Mouse (Mus musculus) heart, embryonic 13.5 days (tissue): ENCODE measurements around the gene Nup93. TPM values are rescaled to one million over a fixed set of nuclear protein-coding genes. Genes with fewer than 3 reads are reported as not detected.
A peak's percentile ranks its signal among the peaks of the same experiment; 100 is the strongest.

Source experiments
- ATAC-seq: fragments of 200-750 bp; cut with Nextera tagmentation; 2 replicates; pipeline ENCODE4 v1.8.0; 2017; ENCODE audit warnings: moderate TSS enrichment; ENCODE audit not compliant: insufficient number of reproducible peaks, low FRiP score, low TSS enrichment; ENCODE audit errors: extremely low read depth
- H3K27ac ChIP-seq: fragments of 300-500 bp; sonication (generic); replicated peaks from 2 replicates; pipeline ENCODE4 v1.5.1; 2015; ENCODE audit warnings: moderate library complexity, mild to moderate bottlenecking, inconsistent platforms
- H3K27me3 ChIP-seq: fragments of 300-500 bp; sonication (generic); replicated peaks from 2 replicates; pipeline ENCODE4 v1.6.1; 2015; ENCODE audit warnings: mild to moderate bottlenecking, inconsistent platforms
- H3K36me3 ChIP-seq: fragments of 300-500 bp; sonication (generic); 2 replicates; pipeline ENCODE4 v1.6.1; 2015; ENCODE audit warnings: mild to moderate bottlenecking, inconsistent platforms
- H3K4me1 ChIP-seq: fragments of 300-500 bp; sonication (generic); 2 replicates; pipeline ENCODE4 v1.6.1; 2015; ENCODE audit warnings: inconsistent platforms
- H3K4me2 ChIP-seq: fragments of 300-500 bp; sonication (generic); 2 replicates; pipeline ENCODE4 v1.6.1; 2015; ENCODE audit warnings: inconsistent platforms, mild to moderate bottlenecking, moderate library complexity
- H3K4me3 ChIP-seq: fragments of 300-500 bp; sonication (generic); 2 replicates; pipeline ENCODE4 v1.5.1; 2015; ENCODE audit warnings: moderate library complexity, mild to moderate bottlenecking, inconsistent platforms
- H3K9ac ChIP-seq: fragments of 300-500 bp; sonication (generic); 2 replicates; pipeline ENCODE4 v1.6.1; 2015; ENCODE audit warnings: inconsistent platforms, mild to moderate bottlenecking, moderate library complexity
- H3K9me3 ChIP-seq: fragments of 300-500 bp; sonication (generic); 2 replicates; pipeline ENCODE4 v1.6.1; 2016; ENCODE audit warnings: inconsistent platforms
- WGBS: fragments of 180-500 bp; shearing (Covaris S2); methylation state at CpG from one replicate; pipeline ENCODE4 v1.1.7; 2015; ENCODE audit warnings: mixed read lengths; 5-methylcytosine and 5-hydroxymethylcytosine counted together
- polyA plus RNA-seq: library from polyadenylated mRNA; unstranded; fragments of >200 nt; fragmentation: Nextera tagmentation; extraction: Ambion mirVana; gene quantifications from 2 replicates; pipeline ENCODE4 v1.2.1, GENCODE M21; 2015

Gene Nup93
- polyA plus RNA-seq, 1 experiment from 2014 or later: 58.0 TPM

DNA sequence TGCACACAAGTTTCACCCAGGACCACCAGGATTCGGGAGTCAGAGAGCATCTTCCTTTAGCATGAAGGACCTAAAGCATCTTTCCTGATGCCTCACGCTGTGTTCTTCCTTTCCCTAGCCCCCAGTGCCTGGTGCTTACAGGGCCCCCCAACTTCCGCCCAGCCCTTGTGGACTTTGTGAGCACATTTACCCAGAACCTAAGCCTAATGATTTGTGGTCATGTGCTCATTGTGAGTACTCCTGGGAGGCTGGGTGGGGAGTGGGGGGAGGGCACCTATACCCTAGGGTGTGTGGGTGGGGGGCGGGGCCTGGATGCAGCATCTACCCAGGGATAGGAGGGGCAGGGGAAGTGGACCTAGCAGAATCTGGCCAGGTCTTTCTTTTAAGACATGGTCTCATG, 131.3 kb downstream of the Nup93 start:
- H3K4me2 ChIP-seq: no peak overlapping the region
- H3K27me3 ChIP-seq: 0 out of 2 replicates have a peak, but pooled peaks cover 5% of the 10 kb centered on the region
- no peaks in the 10 kb centered on the region for H3K9me3 ChIP-seq
- H3K36me3 ChIP-seq: no peaks in the 10 kb centered on the region
- no peak overlapping the region for H3K9ac ChIP-seq
- H3K4me1 ChIP-seq: peaks cover 5% of the 10 kb centered on the region; the same call in 1 of the 2 replicates
- H3K27ac ChIP-seq: no peak overlapping the region
- no peak overlapping the region for H3K4me3 ChIP-seq
- ATAC-seq: no peak
- 78% methylated on average over 4 of the region's 4 CpGs for WGBS

- no peak overlapping the region for H3K9ac ChIP-seq
- H3K4me2 ChIP-seq: no peak overlapping the region
- H3K4me1 ChIP-seq: peaks cover 5% of the 10 kb centered on the region; the same call in 1 of the 2 replicates
- no peaks in the 10 kb centered on the region for H3K36me3 ChIP-seq
- no peak overlapping the region for H3K4me3 ChIP-seq
- no peak for ATAC-seq
- no peak overlapping the region for H3K27ac ChIP-seq
- H3K9me3 ChIP-seq: no peaks in the 10 kb centered on the region
- H3K27me3 ChIP-seq: 0 out of 2 replicates have a peak, but pooled peaks cover 5% of the 10 kb centered on the region
- WGBS: 84% methylated on average over 13 of the region's 13 CpGs
Observed at GRCm38 (mm10) chr8:94346264-94346663, 131.9 kb downstream of the Nup93 start.

- no peak overlapping the region for H3K9ac ChIP-seq
- H3K4me1 ChIP-seq: peaks cover 4% of the 10 kb centered on the region; the same call in 1 of the 2 replicates
- no peaks in the 10 kb centered on the region for H3K36me3 ChIP-seq
- no peak overlapping the region for H3K27ac ChIP-seq
- no peak overlapping the region for H3K4me2 ChIP-seq
- WGBS: 62% methylated on average over 9 of the region's 9 CpGs
- H3K27me3 ChIP-seq: no peaks in the 10 kb centered on the region
- H3K9me3 ChIP-seq: no peaks in the 10 kb centered on the region
- no peak overlapping the region for H3K4me3 ChIP-seq
- no peak for ATAC-seq
Observed at GRCm38 (mm10) chr8:94348425-94348824, 134.1 kb downstream of the Nup93 start.

GRCm38 (mm10) chr8:94354069-94354531, 139.7 kb downstream of the Nup93 start:
- Histone ChIP-seq H3K4me2 (no peak overlapping the region), H3K9me3 (no peaks in the 10 kb centered on the region), H3K36me3 (no peaks in the 10 kb centered on the region), H3K27me3 (no peaks in the 10 kb centered on the region), H3K4me1 (peaks cover 25% of the 10 kb centered on the region), H3K4me3 (no peak overlapping the region), H3K9ac (no peak overlapping the region), H3K27ac (no peak overlapping the region)
- ATAC-seq: no peak
- 74% methylated on average over 7 of the region's 7 CpGs for WGBS

- WGBS: 57% methylated on average over 4 of the region's 4 CpGs
- Histone ChIP-seq H3K27ac (no peak overlapping the region), H3K4me3 (no peak overlapping the region)
Observed at GRCm38 (mm10) chr8:94354571-94354970, 140.2 kb downstream of the Nup93 start.

GRCm38 (mm10) chr8:94357220-94357619, 142.9 kb downstream of the Nup93 start:
- 31% methylated on average over 6 of the region's 6 CpGs for WGBS
- no peak overlapping the region for H3K4me2 ChIP-seq
- peaks cover 30% of the 10 kb centered on the region for H3K4me1 ChIP-seq
- H3K9ac ChIP-seq: no peak overlapping the region
- no peak overlapping the region for H3K4me3 ChIP-seq
- no peaks in the 10 kb centered on the region for H3K9me3 ChIP-seq
- H3K27me3 ChIP-seq: no peaks in the 10 kb centered on the region
- H3K36me3 ChIP-seq: no peaks in the 10 kb centered on the region
- peak overlapping the region; percentile 76 for H3K27ac ChIP-seq
- no peak for ATAC-seq

More at GRCm38 (mm10) chr8:94354571-94354970, 140.2 kb downstream of the Nup93 start:
- no peak for ATAC-seq
- Histone ChIP-seq H3K4me2 (no peak overlapping the region), H3K4me1 (peaks cover 27% of the 10 kb centered on the region), H3K36me3 (no peaks in the 10 kb centered on the region), H3K27me3 (no peaks in the 10 kb centered on the region), H3K9ac (no peak overlapping the region), H3K9me3 (no peaks in the 10 kb centered on the region)

DNA sequence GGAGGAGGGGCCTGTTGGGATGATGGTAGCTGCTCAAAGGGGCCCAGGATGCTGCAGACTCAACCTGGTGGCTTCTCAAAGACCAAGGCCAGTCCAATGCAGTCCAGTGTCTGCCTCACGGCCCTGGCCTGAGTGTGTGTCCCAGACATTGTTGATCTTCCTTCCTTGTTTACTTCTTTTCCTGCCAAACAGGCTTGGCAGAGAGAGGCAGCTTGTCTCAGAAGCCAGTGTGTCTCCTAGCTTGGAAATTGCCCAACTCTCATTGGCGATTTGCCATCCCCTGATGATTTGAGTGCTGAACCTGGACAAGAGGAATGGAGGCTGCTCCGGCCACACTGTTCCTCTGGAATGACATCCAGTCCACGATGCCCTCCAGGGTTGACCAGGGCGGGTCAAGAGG, 144.2 kb downstream of the Nup93 start:
- no peak for ATAC-seq
- Histone ChIP-seq H3K9me3 (no peaks in the 10 kb centered on the region), H3K27me3 (no peaks in the 10 kb centered on the region), H3K36me3 (no peaks in the 10 kb centered on the region), H3K9ac (no peak overlapping the region), H3K27ac (peak overlapping the region; percentile 53; the same call in 1 of the 2 replicates), H3K4me1 (peaks cover 44% of the 10 kb centered on the region), H3K4me3 (no peak overlapping the region), H3K4me2 (no peak overlapping the region)
- 45% methylated on average over 5 of the region's 5 CpGs for WGBS

DNA sequence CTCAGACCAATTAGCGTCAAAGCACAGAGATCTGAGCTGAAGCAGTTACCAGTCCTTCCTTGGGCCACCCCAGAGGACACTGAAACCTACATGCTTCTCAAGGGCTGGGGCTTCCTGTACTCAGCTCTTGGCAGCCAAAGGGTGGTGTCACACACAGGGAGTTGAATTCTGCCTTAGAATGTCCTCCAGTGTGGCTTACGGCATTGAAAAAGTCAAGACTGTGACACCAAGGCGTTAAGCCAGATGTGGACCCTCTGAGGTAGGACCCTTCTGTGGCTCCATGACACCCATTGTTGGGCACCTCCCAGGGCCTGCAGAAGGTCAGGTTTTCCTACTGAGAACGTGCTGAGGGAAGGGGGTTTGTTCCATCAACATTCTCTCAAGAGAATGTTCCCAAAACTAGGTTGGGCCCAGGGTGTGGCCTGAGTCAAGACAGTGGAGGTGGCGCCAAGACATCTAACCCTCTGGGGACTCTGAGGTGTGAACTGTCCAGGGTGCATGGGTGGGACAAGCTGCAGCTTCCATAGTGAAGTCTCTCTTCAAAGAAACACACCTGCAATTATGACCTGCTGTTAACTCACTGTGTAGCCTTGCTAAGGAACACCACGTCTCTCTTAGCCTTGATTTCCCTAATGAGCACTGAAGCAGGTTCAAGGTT, 147.5 kb downstream of the Nup93 start:
- Histone ChIP-seq H3K9ac (no peak overlapping the region), H3K9me3 (no peaks in the 10 kb centered on the region), H3K27me3 (no peaks in the 10 kb centered on the region), H3K36me3 (no peaks in the 10 kb centered on the region), H3K4me3 (no peak overlapping the region), H3K27ac (peak overlapping the region; percentile 82; the same call in 1 of the 2 replicates), H3K4me2 (no peak overlapping the region), H3K4me1 (peaks cover 51% of the 10 kb centered on the region)
- no peak for ATAC-seq
- WGBS: 80% methylated on average over 6 of the region's 6 CpGs

- H3K27me3 ChIP-seq: no peaks in the 10 kb centered on the region
- ATAC-seq: no peak
- WGBS: 77% methylated on average over 7 of the region's 7 CpGs
- H3K9ac ChIP-seq: no peak overlapping the region
- H3K27ac ChIP-seq: peak overlapping the region; percentile 82
- H3K36me3 ChIP-seq: no peaks in the 10 kb centered on the region
- H3K4me2 ChIP-seq: no peak overlapping the region
- H3K4me3 ChIP-seq: no peak overlapping the region
- H3K4me1 ChIP-seq: peaks cover 43% of the 10 kb centered on the region
- no peaks in the 10 kb centered on the region for H3K9me3 ChIP-seq
Observed at GRCm38 (mm10) chr8:94362607-94363239, 148.4 kb downstream of the Nup93 start.

DNA sequence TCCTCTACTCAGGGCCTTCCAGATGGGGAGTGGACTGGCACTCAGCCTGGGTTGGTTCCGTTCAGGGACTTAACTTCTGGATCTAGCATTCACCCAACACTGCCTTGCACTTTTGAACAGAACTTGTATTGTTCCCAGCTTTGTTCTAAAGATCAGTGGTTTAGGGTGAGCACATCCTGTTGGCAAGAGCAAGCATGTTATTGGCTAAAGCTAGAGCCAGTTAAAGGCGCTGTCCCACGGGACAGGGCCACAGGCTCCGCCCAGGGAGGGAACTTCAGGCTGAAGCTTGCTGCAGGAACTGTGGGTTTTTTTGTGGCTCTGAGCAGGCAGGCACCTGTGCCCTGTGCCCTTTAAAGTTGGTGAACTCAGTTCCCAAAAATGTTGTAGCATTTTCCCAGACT, 148.9 kb downstream of the Nup93 start:
- Histone ChIP-seq H3K4me2 (peak overlapping the region; percentile 13; the same call in 1 of the 2 replicates), H3K4me1 (peaks cover 39% of the 10 kb centered on the region), H3K9me3 (no peaks in the 10 kb centered on the region), H3K4me3 (no peak overlapping the region), H3K27me3 (no peaks in the 10 kb centered on the region), H3K27ac (peak overlapping the region; percentile 82), H3K9ac (peak overlapping the region; percentile 40; the same call in 1 of the 2 replicates), H3K36me3 (no peaks in the 10 kb centered on the region)
- no peak for ATAC-seq
- 40% methylated on average over 4 of the region's 4 CpGs for WGBS

GRCm38 (mm10) chr8:94363906-94364305, 149.5 kb downstream of the Nup93 start:
- Histone ChIP-seq H3K27me3 (no peaks in the 10 kb centered on the region), H3K9me3 (no peaks in the 10 kb centered on the region), H3K4me3 (no peak overlapping the region), H3K9ac (no peak overlapping the region; the same call in 1 of the 2 replicates), H3K4me1 (peaks cover 32% of the 10 kb centered on the region), H3K36me3 (no peaks in the 10 kb centered on the region), H3K27ac (peak overlapping the region; percentile 82), H3K4me2 (no peak overlapping the region; the same call in 1 of the 2 replicates)
- 48% methylated on average over 2 of the region's 2 CpGs for WGBS
- no peak for ATAC-seq
